Mouse (Mus musculus) left cerebral cortex, adult 9 months (tissue): Measurements from ENCODE around the gene Kpna3.
A peak's percentile ranks its signal among the peaks of the same experiment; 100 is the strongest.

Experiments used
- DNase-seq, 2 experiments: peaks; one replicate each; pipeline ENCODE4 v3.0.0; 2022; ENCODE audit warnings: low spot score in 2 of 2

Gene Kpna3

GRCm38 (mm10) chr14:61321200-61321599 lies 118.5 kb downstream of the Kpna3 start:
- no peak for DNase-seq

GRCm38 (mm10) chr14:61320765-61321164 lies 118.9 kb downstream of the Kpna3 start:
- DNase-seq = no peak

DNA sequence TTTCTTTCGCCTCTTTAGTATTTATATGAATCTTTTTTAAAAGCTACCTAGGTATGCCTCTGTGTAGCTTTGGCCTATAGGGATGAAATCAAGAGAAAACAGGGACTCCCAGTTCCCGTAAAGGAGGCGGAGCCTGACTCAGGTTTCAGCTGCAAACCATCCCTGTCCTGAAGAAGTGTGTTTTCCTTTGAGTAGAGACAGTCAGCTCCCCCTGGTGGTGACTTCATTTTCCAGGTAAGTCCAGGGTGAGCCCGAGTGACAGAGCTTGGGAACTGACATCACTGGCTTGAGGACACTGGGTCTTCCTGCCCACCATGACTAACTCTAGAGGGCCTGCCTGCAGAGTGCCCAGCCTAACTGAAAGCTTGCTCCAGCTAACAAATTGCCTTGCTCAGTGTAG lies 122.8 kb downstream of the Kpna3 start:
- DNase-seq = peak in 1 of 2 experiments; percentile 66
